ENCODE assay signal across 7 mouse cellular contexts in genomic region chr19:27217941-27218411, GRCm38 (mm10). TPM values are rescaled to one million over a fixed set of nuclear protein-coding genes. Genes with fewer than 3 reads are reported as not detected.
DNase-seq lines count a peak whose midpoint lies in the region; ATAC-seq and TF ChIP-seq lines count a peak whose summit lies in the region.

No protein-coding gene starts in this region.

- peak overlapping the region; percentile 91 for H3K4me2 ChIP-seq in midbrain, embryonic 11.5 days
- peak overlapping the region; percentile 92 for H3K4me2 ChIP-seq in stomach, postnatal 0 days (replicated peaks; ENCODE audit: low read depth)

- H3K4me3 ChIP-seq in embryonic fibroblast, embryonic 13.5 days (ENCODE audit: insufficient read depth, low read length): peak overlapping the region; percentile 46
- peak overlapping the region; percentile 81 for H3K4me3 ChIP-seq in hindbrain, embryonic 10.5 days
- H3K4me3 ChIP-seq in midbrain, embryonic 11.5 days (ENCODE audit: low read depth, low read length): peak overlapping the region; percentile 76
- H3K4me3 ChIP-seq in stomach, postnatal 0 days (ENCODE audit: low read depth, low read length): peak overlapping the region; percentile 67

- no peaks in the 10 kb centered on the region for H3K36me3 ChIP-seq in hindbrain, embryonic 10.5 days
- H3K36me3 ChIP-seq in midbrain, embryonic 11.5 days (ENCODE audit: control insufficient read depth, insufficient read depth, low read length): no peaks in the 10 kb centered on the region
- no peaks in the 10 kb centered on the region for H3K36me3 ChIP-seq in stomach, postnatal 0 days (ENCODE audit: control insufficient read depth, insufficient read depth, low read length)

- no peaks in the 10 kb centered on the region for H3K4me1 ChIP-seq in embryonic fibroblast, embryonic 13.5 days (ENCODE audit: control insufficient read depth, insufficient read depth, low read length)
- H3K4me1 ChIP-seq in hindbrain, embryonic 10.5 days (replicated peaks): peaks cover 31% of the 10 kb centered on the region
- H3K4me1 ChIP-seq in midbrain, embryonic 11.5 days (ENCODE audit: control insufficient read depth, insufficient read depth, low read length): peaks cover 14% of the 10 kb centered on the region
- no peaks in the 10 kb centered on the region for H3K4me1 ChIP-seq in stomach, postnatal 0 days (replicated peaks; ENCODE audit: control insufficient read depth, insufficient read depth)

- H3K9ac ChIP-seq in midbrain, embryonic 11.5 days (ENCODE audit: low read length): peak overlapping the region; percentile 85
- peak overlapping the region; percentile 70 for H3K9ac ChIP-seq in stomach, postnatal 0 days (ENCODE audit: low read length)

- peak; percentile 52 for ATAC-seq in midbrain, embryonic 11.5 days (ENCODE audit: low FRiP score)
- ATAC-seq in stomach, postnatal 0 days (ENCODE audit: low FRiP score, low TSS enrichment): peak; percentile 12; the same call in 1 of the 2 replicates

- no peak for TF ChIP-seq EP300 in stomach, postnatal 0 days (optimal IDR thresholded peaks at IDR 0.05)

- no peaks in the 10 kb centered on the region for H3K9me3 ChIP-seq in hindbrain, embryonic 10.5 days
- no peaks in the 10 kb centered on the region for H3K9me3 ChIP-seq in midbrain, embryonic 11.5 days (ENCODE audit: control insufficient read depth, low read length)
- no peaks in the 10 kb centered on the region for H3K9me3 ChIP-seq in stomach, postnatal 0 days (ENCODE audit: control insufficient read depth, low read length)

- DNase-seq in ES-CJ7 (ENCODE audit: low read depth, low spot score): peak; percentile 4
- DNase-seq in adrenal gland, adult 18-20 months (ENCODE audit: low spot score in 2 of 2): peak; percentile 45 to 52
- peak; percentile 61 for DNase-seq in hindbrain, embryonic 10.5 days (ENCODE audit: low spot score)
- peak; percentile 54 to 57 for DNase-seq in left cerebral cortex, postnatal 25 days (ENCODE audit: low spot score in 2 of 2)
- no peak for DNase-seq in midbrain, embryonic 11.5 days (ENCODE audit: low spot score, missing footprints)
- peak; percentile 53 for DNase-seq in stomach, postnatal 0 days (ENCODE audit: low spot score)

- 0% methylated on average over 32 of the region's 32 CpGs for WGBS in hindbrain, embryonic 10.5 days
- WGBS in midbrain, embryonic 11.5 days: 0% methylated on average over 32 of the region's 32 CpGs
- WGBS in stomach, postnatal 0 days: 1% methylated on average over 32 of the region's 32 CpGs

- no peak for TF ChIP-seq POLR2A in embryonic fibroblast, embryonic 13.5 days (IDR thresholded peaks at IDR 0.05; ENCODE audit: low read depth, low read length)

- H3K27me3 ChIP-seq in hindbrain, embryonic 10.5 days (ENCODE audit: insufficient read depth, poor library complexity, severe bottlenecking): peaks cover 54% of the 10 kb centered on the region
- H3K27me3 ChIP-seq in midbrain, embryonic 11.5 days (ENCODE audit: control insufficient read depth, insufficient read depth, low read length): peaks cover 9% of the 10 kb centered on the region; the same call in 1 of the 2 replicates
- no peaks in the 10 kb centered on the region for H3K27me3 ChIP-seq in stomach, postnatal 0 days (ENCODE audit: control insufficient read depth, insufficient read depth, low read length)

- intact Hi-C loops in left cerebral cortex, postnatal 25 days (cut with DNase I): loop anchor here (2.0 to 5.0 kb wide), 4 partner anchors 96 to 469 kb away; no protein-coding TSS in a partner anchor

- no peak for TF ChIP-seq CTCF in embryonic fibroblast, embryonic 13.5 days (IDR thresholded peaks at IDR 0.05; ENCODE audit: borderline replicate concordance, insufficient read depth, low read length)
- no peak for TF ChIP-seq CTCF in stomach, postnatal 0 days (IDR thresholded peaks at IDR 0.05; ENCODE audit: low read depth)

- no peak overlapping the region for H3K27ac ChIP-seq in embryonic fibroblast, embryonic 13.5 days (ENCODE audit: insufficient read depth, low read length)
- peak overlapping the region; percentile 91 for H3K27ac ChIP-seq in hindbrain, embryonic 10.5 days
- peak overlapping the region; percentile 57 for H3K27ac ChIP-seq in midbrain, embryonic 11.5 days (ENCODE audit: low read depth, low read length)
- peak overlapping the region; percentile 41; the same call in 1 of the 2 replicates for H3K27ac ChIP-seq in stomach, postnatal 0 days (replicated peaks)

RNA-seq across cellular contexts. Expression of gene Vldlr, which starts 1.7 kb away (rescaled TPM):
- 10 to 100 TPM; 29.2 to 30.6 TPM for total RNA-seq in adrenal gland, adult 18-20 months (2021)
- polyA plus RNA-seq in embryonic fibroblast, embryonic 13.5 days (2011; ENCODE audit: insufficient read length, low read depth, missing spikeins): 35.2 and 50.4 TPM in 2 replicates
- polyA plus RNA-seq in hindbrain, embryonic 10.5 days (2016; fragmentation: Nextera tagmentation; extraction: Ambion mirVana): 4.6 and 6.9 TPM in 2 replicates
- 10 to 100 TPM; 61.8 to 63.1 TPM for total RNA-seq in left cerebral cortex, postnatal 25 days (2021)
- polyA plus RNA-seq in midbrain, embryonic 11.5 days (2014; fragmentation: Nextera tagmentation; extraction: Ambion mirVana): 10.5 and 11.3 TPM in 2 replicates
- 6.0 and 6.7 TPM in 2 replicates for polyA plus RNA-seq in stomach, postnatal 0 days (2015; fragmentation: Nextera tagmentation; extraction: Ambion mirVana)
